18 mouse cellular contexts compared by ENCODE assay signal in genomic region chr19:36004961-36005360, GRCm38 (mm10). TPM values are rescaled to one million over a fixed set of nuclear protein-coding genes. Genes with fewer than 3 reads are reported as not detected.
"Had no signal": no experiment of that assay in that cellular context is flagged by ENCODE, and none has a peak within 500 bp of the region (broad histone marks: within the 10 kb centered on the region; RNA-seq: fewer than 3 reads in every experiment).

No protein-coding gene starts in this region.

- H3K9ac ChIP-seq: limb, embryonic 13.5 days; liver, embryonic 13.5 days; midbrain, embryonic 12.5 days; midbrain, embryonic 15.5 days; neural tube, embryonic 13.5 days; stomach, embryonic 15.5 days had no signal

- H3K9me3 ChIP-seq: limb, embryonic 10.5 days; limb, embryonic 13.5 days; liver, embryonic 13.5 days; midbrain, embryonic 12.5 days; midbrain, embryonic 15.5 days; neural tube, embryonic 13.5 days; stomach, embryonic 15.5 days had no signal

- H3K4me1 ChIP-seq: liver, embryonic 13.5 days; stomach, embryonic 15.5 days had no signal

- H3K4me3 ChIP-seq: limb, embryonic 10.5 days; limb, embryonic 13.5 days; liver, embryonic 13.5 days; midbrain, embryonic 12.5 days; midbrain, embryonic 15.5 days; myocyte; neural tube, embryonic 13.5 days; stomach, embryonic 15.5 days had no signal

- DNase-seq: kidney, postnatal 10 days; liver; liver, embryonic 13.5 days; retina, postnatal 1 day; right cerebral cortex, postnatal 25 days; spleen, adult 18-20 months; thymus, postnatal 25 days had no signal

- ATAC-seq: intestine, postnatal 0 days; midbrain, embryonic 15.5 days had no signal

- H3K27ac ChIP-seq: limb, embryonic 10.5 days; limb, embryonic 13.5 days; liver, embryonic 13.5 days; midbrain, embryonic 12.5 days; midbrain, embryonic 15.5 days; neural tube, embryonic 13.5 days; stomach, embryonic 15.5 days had no signal

- H3K36me3 ChIP-seq: limb, embryonic 10.5 days; limb, embryonic 13.5 days; liver, embryonic 13.5 days; midbrain, embryonic 12.5 days; midbrain, embryonic 15.5 days; neural tube, embryonic 13.5 days; stomach, embryonic 15.5 days had no signal

- H3K27me3 ChIP-seq: limb, embryonic 13.5 days; liver, embryonic 13.5 days; midbrain, embryonic 12.5 days; midbrain, embryonic 15.5 days; neural tube, embryonic 13.5 days; stomach, embryonic 15.5 days had no signal

- H3K4me2 ChIP-seq: limb, embryonic 13.5 days; liver, embryonic 13.5 days; midbrain, embryonic 12.5 days; midbrain, embryonic 15.5 days; neural tube, embryonic 13.5 days; stomach, embryonic 15.5 days had no signal

RNA-seq across cellular contexts. Expression of gene Htr7, which starts 52.3 kb away (rescaled TPM):
- polyA plus RNA-seq: intestine, embryonic 14.5 days; kidney, embryonic 14.5 days; limb, embryonic 10.5 days; liver, embryonic 13.5 days; liver, embryonic 16.5 days had no signal
